Comparison of ENCODE assay signal across 28 mouse cellular contexts in the genomic region with DNA sequence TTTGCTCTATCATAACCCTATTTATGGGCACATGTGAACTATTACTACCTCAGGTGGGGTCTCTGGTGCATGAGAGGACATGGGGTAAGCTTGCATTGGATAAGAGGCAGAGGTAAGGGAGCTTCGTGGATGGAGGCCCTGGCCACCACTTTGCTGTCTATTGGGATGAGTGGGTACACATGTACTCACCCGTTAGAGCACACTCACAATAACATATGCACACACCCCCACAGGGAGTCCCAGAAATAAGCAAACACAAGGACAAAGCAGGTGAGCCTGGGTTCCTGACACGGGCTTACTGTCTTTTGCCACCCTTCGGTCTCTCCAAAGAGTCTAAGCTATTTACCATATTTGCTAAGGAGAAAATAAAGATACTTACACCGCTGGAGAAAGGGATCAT.
"Had no signal": no experiment of that assay in that cellular context is flagged by ENCODE, and none has a peak within 500 bp of the region (broad histone marks: within the 10 kb centered on the region; RNA-seq: fewer than 3 reads in every experiment).

No protein-coding gene starts in this region.

- H3K9ac ChIP-seq: embryonic facial prominence, embryonic 12.5 days; embryonic facial prominence, embryonic 13.5 days; embryonic facial prominence, embryonic 15.5 days; forebrain, embryonic 12.5 days; forebrain, embryonic 13.5 days; forebrain, embryonic 15.5 days; forebrain, postnatal 0 days had no signal

- H3K27me3 ChIP-seq: embryonic facial prominence, embryonic 12.5 days; embryonic facial prominence, embryonic 13.5 days; embryonic facial prominence, embryonic 15.5 days; forebrain, embryonic 12.5 days; forebrain, embryonic 13.5 days; forebrain, embryonic 15.5 days had no signal

- H3K4me1 ChIP-seq: embryonic facial prominence, embryonic 10.5 days; embryonic facial prominence, embryonic 12.5 days; embryonic facial prominence, embryonic 13.5 days; embryonic facial prominence, embryonic 15.5 days; forebrain, embryonic 15.5 days had no signal

- DNase-seq: cerebellum, adult 2 months; cerebellum, adult 8-10 months; cerebellum, adult 9-10 months; cerebellum, adult 9-11 months; cerebellum, postnatal 10 days; cerebellum, postnatal 14 days; cerebellum, postnatal 25 days; cerebellum, postnatal 36 days; embryo, embryonic 11 days; forebrain, postnatal 0 days; gastrocnemius, adult 2 months; gastrocnemius, postnatal 10 days; gastrocnemius, postnatal 14 days; gastrocnemius, postnatal 25 days; gastrocnemius, postnatal 36 days; heart, adult 18-20 months; heart, adult 2 months had no signal

- H3K4me3 ChIP-seq: embryonic facial prominence, embryonic 10.5 days; embryonic facial prominence, embryonic 12.5 days; embryonic facial prominence, embryonic 13.5 days; embryonic facial prominence, embryonic 15.5 days; erythroblast, embryonic 14.5 days; forebrain, embryonic 10.5 days; forebrain, embryonic 12.5 days; forebrain, embryonic 13.5 days; forebrain, embryonic 15.5 days; gastrocnemius, adult 2 months; heart, adult 2 months had no signal

- H3K27ac ChIP-seq: embryonic facial prominence, embryonic 10.5 days; embryonic facial prominence, embryonic 12.5 days; embryonic facial prominence, embryonic 13.5 days; embryonic facial prominence, embryonic 15.5 days; forebrain, embryonic 10.5 days; forebrain, embryonic 12.5 days; forebrain, embryonic 13.5 days; forebrain, embryonic 15.5 days; gastrocnemius, adult 2 months; heart, adult 2 months had no signal

- H3K36me3 ChIP-seq: embryonic facial prominence, embryonic 10.5 days; embryonic facial prominence, embryonic 12.5 days; embryonic facial prominence, embryonic 13.5 days; embryonic facial prominence, embryonic 15.5 days; forebrain, embryonic 10.5 days; forebrain, embryonic 12.5 days; forebrain, embryonic 15.5 days had no signal

- H3K9me3 ChIP-seq: embryonic facial prominence, embryonic 10.5 days; embryonic facial prominence, embryonic 12.5 days; embryonic facial prominence, embryonic 13.5 days; embryonic facial prominence, embryonic 15.5 days; forebrain, embryonic 10.5 days; forebrain, embryonic 12.5 days; forebrain, embryonic 13.5 days; forebrain, embryonic 15.5 days had no signal

- H3K4me2 ChIP-seq: embryonic facial prominence, embryonic 12.5 days; embryonic facial prominence, embryonic 13.5 days; embryonic facial prominence, embryonic 15.5 days; forebrain, embryonic 12.5 days; forebrain, embryonic 13.5 days; forebrain, embryonic 15.5 days had no signal

- ATAC-seq: forebrain, embryonic 13.5 days; forebrain, embryonic 14.5 days; forebrain, embryonic 15.5 days; forebrain, embryonic 16.5 days; forebrain, postnatal 0 days had no signal
